Mouse (Mus musculus) MEL (cell line): ENCODE data around the gene Fcnb. TPM values are rescaled to one million over a fixed set of nuclear protein-coding genes. Genes with fewer than 3 reads are reported as not detected.

ENCODE experiments used
- DNase-seq: peaks from one replicate; pipeline ENCODE4 v3.0.0; 2011; ENCODE audit warnings: low read depth, low spot score
- H3K27ac ChIP-seq: 2 replicates; pipeline ENCODE4 v1.5.1; 2012; ENCODE audit warnings: low read depth, mild to moderate bottlenecking, control low read depth, low read length, moderate library complexity; ENCODE audit not compliant: control insufficient read depth
- H3K27me3 ChIP-seq, 2 experiments: fragments of 150-350 bp in 1 of 2; sonication (generic) in 1 of 2; 2 replicates each; pipeline ENCODE4 v1.6.1; 2012; ENCODE audit warnings: low read length in 2 of 2, mild to moderate bottlenecking in 2 of 2, improper control_type of control experiment in 1 of 2, moderate library complexity in 1 of 2; ENCODE audit not compliant: insufficient read depth in 2 of 2, control insufficient read depth in 1 of 2
- H3K36me3 ChIP-seq, 2 experiments: 2 replicates each; pipeline ENCODE4 v1.6.1; 2012 to 2014; ENCODE audit warnings: low read length in 2 of 2, improper control_type of control experiment in 1 of 2, inconsistent platforms in 1 of 2, mild to moderate bottlenecking in 1 of 2; ENCODE audit not compliant: insufficient read depth in 2 of 2, control insufficient read depth in 1 of 2
- H3K4me1 ChIP-seq, 2 experiments: fragments of 150-350 bp in 1 of 2; sonication (generic) in 1 of 2; 2 replicates each; pipeline ENCODE4 v1.6.1; 2012; ENCODE audit warnings: low read length in 2 of 2, improper control_type of control experiment in 1 of 2, mild to moderate bottlenecking in 1 of 2; ENCODE audit not compliant: insufficient read depth in 2 of 2, control insufficient read depth in 1 of 2
- H3K4me3 ChIP-seq, 2 experiments: fragments of 150-350 bp in 1 of 2; sonication (generic) in 1 of 2; 2 replicates each; pipeline ENCODE4 v1.5.1; 2012; ENCODE audit warnings: low read depth in 2 of 2, low read length in 2 of 2, mild to moderate bottlenecking in 2 of 2, moderate library complexity in 2 of 2, control low read depth in 1 of 2, improper control_type of control experiment in 1 of 2; ENCODE audit not compliant: control insufficient read depth in 1 of 2, insufficient read depth in 1 of 2
- H3K79me2 ChIP-seq: 2 replicates; pipeline ENCODE4 v1.6.1; 2012; ENCODE audit warnings: mild to moderate bottlenecking, low read length, moderate library complexity; ENCODE audit not compliant: control insufficient read depth, poor library complexity, insufficient read depth
- H3K9ac ChIP-seq: 2 replicates; pipeline ENCODE4 v1.6.1; 2012; ENCODE audit warnings: low read depth, mild to moderate bottlenecking, control low read depth, low read length, moderate library complexity; ENCODE audit not compliant: control insufficient read depth, poor library complexity, severe bottlenecking
- H3K9me3 ChIP-seq: fragments of 150-350 bp; sonication (generic); replicated peaks from 2 replicates; pipeline ENCODE4 v1.6.1; 2012; ENCODE audit warnings: mild to moderate bottlenecking, low read length, improper control_type of control experiment, moderate library complexity; ENCODE audit not compliant: insufficient read depth
- CHD2 ChIP-seq: IDR thresholded peaks from 2 replicates; pipeline ENCODE4 v1.6.1; 2011; ENCODE audit warnings: low read length, improper control_type of control experiment
- CTCF ChIP-seq, 3 experiments: IDR thresholded peaks in 2 of 3; conservative IDR thresholded peaks in 1 of 3; 2 replicates each; pipeline ENCODE4 v1.5.1; 2011 to 2012; ENCODE audit warnings: low read length in 3 of 3, low read depth in 2 of 3, mild to moderate bottlenecking in 2 of 3, improper control_type of control experiment in 1 of 3, inconsistent platforms in 1 of 3, mixed read lengths in 1 of 3, moderate library complexity in 1 of 3; ENCODE audit not compliant: control insufficient read depth in 1 of 3, insufficient read depth in 1 of 3, poor library complexity in 1 of 3, severe bottlenecking in 1 of 3
- E2F4 ChIP-seq: IDR thresholded peaks from 2 replicates; pipeline ENCODE4 v1.6.1; 2011; ENCODE audit warnings: low read depth, low read length, improper control_type of control experiment, borderline replicate concordance
- ELF1 ChIP-seq: IDR thresholded peaks from 2 replicates; pipeline ENCODE4 v1.6.1; 2014; ENCODE audit warnings: low read depth, mild to moderate bottlenecking, inconsistent platforms, low read length, improper control_type of control experiment, moderate library complexity
- EP300 ChIP-seq, 2 experiments: IDR thresholded peaks; 2 replicates each; pipeline ENCODE4 v1.6.1; 2011; ENCODE audit warnings: improper control_type of control experiment in 2 of 2, low read length in 2 of 2, low read depth in 1 of 2, mild to moderate bottlenecking in 1 of 2
- ETS1 ChIP-seq: IDR thresholded peaks from 2 replicates; pipeline ENCODE4 v1.6.1; 2012; ENCODE audit warnings: low read depth, mild to moderate bottlenecking, inconsistent platforms, low read length, improper control_type of control experiment, moderate library complexity
- HCFC1 ChIP-seq: IDR thresholded peaks from 2 replicates; pipeline ENCODE4 v1.6.1; 2012; ENCODE audit warnings: low read depth, mild to moderate bottlenecking, inconsistent platforms, low read length, improper control_type of control experiment, moderate library complexity
- MAFK ChIP-seq: IDR thresholded peaks from 2 replicates; pipeline ENCODE4 v1.6.1; 2011; ENCODE audit warnings: low read depth, mild to moderate bottlenecking, low read length, improper control_type of control experiment, borderline replicate concordance
- POLR2A ChIP-seq, 2 experiments: IDR thresholded peaks; 2 replicates each; pipeline ENCODE4 v1.6.1; 2011 to 2012; ENCODE audit warnings: low read length in 2 of 2, mild to moderate bottlenecking in 2 of 2, control low read depth in 1 of 2, improper control_type of control experiment in 1 of 2, low read depth in 1 of 2, moderate library complexity in 1 of 2; ENCODE audit not compliant: control insufficient read depth in 1 of 2, insufficient read depth in 1 of 2, poor library complexity in 1 of 2
- POLR2AphosphoS2 ChIP-seq: IDR thresholded peaks from 2 replicates; pipeline ENCODE4 v1.6.1; 2011; ENCODE audit warnings: low read length, improper control_type of control experiment
- POLR2AphosphoS5 ChIP-seq: IDR thresholded peaks from 2 replicates; pipeline ENCODE4 v1.6.1; 2012; ENCODE audit warnings: low read depth, borderline replicate concordance, mild to moderate bottlenecking, inconsistent platforms, low read length, moderate library complexity, mixed read lengths
- RAD21 ChIP-seq: IDR thresholded peaks from 2 replicates; pipeline ENCODE4 v1.6.1; 2011; ENCODE audit warnings: mild to moderate bottlenecking, low read depth, low read length, improper control_type of control experiment
- RCOR1 ChIP-seq: IDR thresholded peaks from 2 replicates; pipeline ENCODE4 v1.6.1; 2012; ENCODE audit warnings: low read depth, mild to moderate bottlenecking, inconsistent platforms, low read length, improper control_type of control experiment
- SMC3 ChIP-seq: IDR thresholded peaks from 2 replicates; pipeline ENCODE4 v1.6.1; 2011; ENCODE audit warnings: low read depth, low read length, improper control_type of control experiment
- TAL1 ChIP-seq: IDR thresholded peaks from 2 replicates; pipeline ENCODE4 v1.6.1; 2012; ENCODE audit warnings: mild to moderate bottlenecking, inconsistent platforms, low read length, moderate library complexity, mixed read lengths
- TBP ChIP-seq: IDR thresholded peaks from 2 replicates; pipeline ENCODE4 v1.8.0; 2011; ENCODE audit warnings: low read depth, low read length, improper control_type of control experiment
- USF1 ChIP-seq: IDR thresholded peaks from 2 replicates; pipeline ENCODE4 v1.6.1; 2014; ENCODE audit warnings: low read depth, mild to moderate bottlenecking, inconsistent platforms, low read length, improper control_type of control experiment, moderate library complexity
- ZC3H11A ChIP-seq: IDR thresholded peaks from 2 replicates; pipeline ENCODE4 v1.6.1; 2012; ENCODE audit warnings: low read depth, mild to moderate bottlenecking, inconsistent platforms, low read length, improper control_type of control experiment
- ZKSCAN1 ChIP-seq: IDR thresholded peaks from 2 replicates; pipeline ENCODE4 v1.6.1; 2012; ENCODE audit warnings: low read depth, mild to moderate bottlenecking, inconsistent platforms, low read length, improper control_type of control experiment, moderate library complexity
- ZMIZ1 ChIP-seq: IDR thresholded peaks from 2 replicates; pipeline ENCODE4 v1.6.1; 2012; ENCODE audit warnings: low read depth, mild to moderate bottlenecking, inconsistent platforms, low read length, improper control_type of control experiment, moderate library complexity
- ZNF384 ChIP-seq: IDR thresholded peaks from 2 replicates; pipeline ENCODE4 v1.6.1; 2012; ENCODE audit warnings: low read depth, mild to moderate bottlenecking, inconsistent platforms, low read length, improper control_type of control experiment
- polyA plus RNA-seq, 2 experiments: library from polyadenylated mRNA; stranded (reverse) in 1 of 2; unstranded in 1 of 2; fragments of >175 nt in 1 of 2; fragments of >200 nt in 1 of 2; gene quantifications; 2 replicates each; pipeline versions ENCODE4 v1.2.1 to v1.2.4; 2012; ENCODE audit warnings: low replicate concordance in 2 of 2, low read depth in 1 of 2; ENCODE audit not compliant: insufficient read length in 2 of 2, insufficient read depth in 1 of 2, missing spikeins in 1 of 2
- total RNA-seq: library from RNA; depleted of rRNA; stranded (reverse); fragments of 300-350 nt; gene quantifications from 2 replicates; pipeline ENCODE4 v1.2.3, GENCODE M21; 2012

Gene Fcnb
- total and polyA plus RNA-seq, 3 experiments = not detected

- DNase-seq = no peak
- H3K4me3 ChIP-seq = no peak overlapping the region
Measured at GRCm38 (mm10) chr2:28121309-28121708, 36.6 kb upstream of the Fcnb start.

GRCm38 (mm10) chr2:28120342-28120741 is 35.7 kb upstream of the Fcnb start:
- no peaks in the 10 kb centered on the region for H3K36me3 ChIP-seq
- peak; percentile 26 for DNase-seq
- no peaks in the 10 kb centered on the region for H3K9me3 ChIP-seq
- no peaks in the 10 kb centered on the region for H3K4me1 ChIP-seq
- no peaks in the 10 kb centered on the region; a peak in 1 of 4 replicates for H3K27me3 ChIP-seq
- H3K9ac ChIP-seq = no peak overlapping the region
- no peak overlapping the region for H3K4me3 ChIP-seq
- H3K27ac ChIP-seq = no peak overlapping the region
- TF ChIP-seq RAD21 = peak; percentile 33
- peak; percentile 41; the same call in 1 of the 2 replicates for TF ChIP-seq SMC3
- TF ChIP-seq ZC3H11A = peak; percentile 35; the same call in 1 of the 2 replicates
- peak in 2 of 3 experiments; percentile 19 to 41; a peak in 3 of 6 replicates for TF ChIP-seq CTCF (IDR thresholded peaks at IDR 0.05 in 2 of 3, conservative IDR thresholded peaks at IDR 0.05 in 1 of 3; ENCODE audit: control insufficient read depth in 1 of 3, insufficient read depth in 1 of 3, low read depth in 2 of 3, low read length in 3 of 3, poor library complexity in 1 of 3, severe bottlenecking in 1 of 3)
- no peak for TF ChIP-seq ZNF384
- no peak for TF ChIP-seq POLR2AphosphoS2
- no peaks in the 10 kb centered on the region for H3K79me2 ChIP-seq

More at GRCm38 (mm10) chr2:28121309-28121708, 36.6 kb upstream of the Fcnb start:
- Histone ChIP-seq H3K79me2 (no peaks in the 10 kb centered on the region), H3K36me3 (no peaks in the 10 kb centered on the region), H3K9me3 (no peaks in the 10 kb centered on the region), H3K27ac (no peak overlapping the region), H3K4me1 (no peaks in the 10 kb centered on the region), H3K27me3 (no peaks in the 10 kb centered on the region; a peak in 2 of 4 replicates), H3K9ac (no peak overlapping the region)
- no peak for TF ChIP-seq RCOR1
- no peak for TF ChIP-seq TBP
- no peak for TF ChIP-seq POLR2AphosphoS5
- TF ChIP-seq USF1 = no peak
- TF ChIP-seq SMC3 = no peak
- no peak for TF ChIP-seq POLR2A (IDR thresholded peaks at IDR 0.05; ENCODE audit: control insufficient read depth in 1 of 2, insufficient read depth in 1 of 2, low read depth in 1 of 2, low read length in 2 of 2, poor library complexity in 1 of 2)
- TF ChIP-seq ETS1 = no peak
- no peak for TF ChIP-seq E2F4
- no peak for TF ChIP-seq CHD2
- no peak for TF ChIP-seq HCFC1
- TF ChIP-seq ZMIZ1 = no peak
- no peak for TF ChIP-seq POLR2AphosphoS2
- no peak for TF ChIP-seq ELF1
- no peak for TF ChIP-seq TAL1
- TF ChIP-seq EP300 (IDR thresholded peaks at IDR 0.05; ENCODE audit: low read depth in 1 of 2, low read length in 2 of 2) = no peak
- TF ChIP-seq MAFK = no peak
- no peak for TF ChIP-seq ZKSCAN1
